Mouse (Mus musculus) frontal cortex, postnatal 25 days (tissue): ENCODE measurements around the gene Ap4s1.

Experiments used
- DNase-seq, 2 experiments: peaks; one replicate each; pipeline ENCODE4 v3.0.0; 2022; ENCODE audit warnings: low spot score in 2 of 2

The Ap4s1 gene

DNA sequence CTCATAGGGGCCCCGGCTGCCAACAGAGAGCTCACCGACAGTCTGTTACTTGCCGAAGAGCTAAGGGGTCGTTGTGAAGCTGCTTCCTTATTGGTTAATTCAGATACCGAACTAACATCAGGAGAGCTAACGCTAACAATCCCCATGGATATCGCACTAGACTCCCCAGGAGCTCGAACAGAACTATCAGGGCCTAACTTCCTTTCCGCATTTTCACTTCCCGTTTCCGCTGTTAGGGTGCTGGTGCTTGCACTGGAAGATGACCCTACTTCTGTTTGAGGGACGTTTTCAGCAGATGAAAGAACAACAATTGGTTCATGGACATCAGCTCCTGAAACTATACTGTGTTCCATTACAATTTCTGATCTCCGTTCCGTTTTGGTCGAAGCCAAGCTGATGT lies 77.9 kb downstream of the Ap4s1 start:
- no peak for DNase-seq

DNA sequence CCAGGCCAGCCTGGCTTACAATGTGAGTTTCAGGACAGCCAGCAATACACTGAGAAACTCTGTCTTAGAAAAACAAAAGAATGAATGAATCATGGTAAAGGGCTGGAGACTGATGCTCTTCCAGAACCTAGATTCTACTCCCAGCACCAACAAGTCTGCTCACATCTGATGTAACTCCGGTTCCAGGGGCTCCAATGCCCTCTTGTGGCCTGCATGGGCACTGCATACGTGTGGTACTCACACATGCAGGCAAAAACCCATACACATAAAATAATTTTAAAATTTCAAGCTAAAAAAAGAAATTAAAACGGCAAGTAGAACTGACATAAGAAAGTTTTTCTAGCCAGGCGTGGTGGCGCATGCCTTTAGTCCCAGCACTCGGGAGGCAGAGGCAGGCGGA lies 94.0 kb downstream of the Ap4s1 start:
- DNase-seq: no peak
